In the genomic region with DNA sequence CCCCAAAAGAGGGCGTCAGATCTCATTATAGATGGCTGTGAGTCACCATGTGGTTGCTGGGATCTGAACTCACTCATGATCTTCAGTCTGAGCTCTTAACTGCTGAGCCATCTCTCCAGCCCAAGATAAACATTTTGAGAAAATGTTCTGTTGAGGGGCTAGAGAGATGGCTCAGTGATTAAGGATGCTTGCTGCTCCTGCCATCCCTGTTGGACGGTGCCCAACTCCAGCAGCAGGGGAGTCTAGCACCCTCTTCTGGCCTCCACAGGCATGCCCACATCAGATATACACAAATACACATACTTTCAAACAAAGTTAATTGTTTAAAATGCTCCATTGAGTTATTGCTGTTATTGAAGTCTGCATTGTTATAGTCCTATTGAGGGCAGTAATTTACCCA, we compare ENCODE assay signal across 9 mouse cellular contexts. TPM values are rescaled to one million over a fixed set of nuclear protein-coding genes. Genes with fewer than 3 reads are reported as not detected.
A peak's percentile ranks its signal among the peaks of the same experiment; 100 is the strongest.
DNase-seq lines count a peak whose midpoint lies in the region; ATAC-seq and TF ChIP-seq lines count a peak whose summit lies in the region.
"Had no signal": no experiment of that assay in that cellular context is flagged by ENCODE, and none has a peak within 500 bp of the region (broad histone marks: within the 10 kb centered on the region; RNA-seq: fewer than 3 reads in every experiment).

No protein-coding gene starts in this region.

- no peaks in the 10 kb centered on the region for H3K36me3 ChIP-seq in forebrain, embryonic 14.5 days (ENCODE audit: control insufficient read depth, insufficient read depth, low read length)
- no peaks in the 10 kb centered on the region for H3K36me3 ChIP-seq in forebrain, embryonic 12.5 days (replicated peaks)
- H3K36me3 ChIP-seq in liver, adult 2 months (ENCODE audit: control insufficient read depth, insufficient read depth, low read length), result no peaks in the 10 kb centered on the region
- H3K36me3 ChIP-seq in liver, embryonic 12.5 days, result no peaks in the 10 kb centered on the region
- H3K36me3 ChIP-seq in ES-E14 (ENCODE audit: control insufficient read depth, insufficient read depth, low read length, poor library complexity, severe bottlenecking), result peaks cover 6% of the 10 kb centered on the region; the same call in 1 of the 2 replicates
- no peaks in the 10 kb centered on the region for H3K36me3 ChIP-seq in lung, postnatal 0 days (ENCODE audit: insufficient read depth, low read length)
- no peaks in the 10 kb centered on the region for H3K36me3 ChIP-seq in midbrain, embryonic 14.5 days (ENCODE audit: control insufficient read depth, insufficient read depth, low read length)
- H3K36me3 ChIP-seq: hindbrain, embryonic 15.5 days had no signal

- no peak for TF ChIP-seq EP300 in lung, postnatal 0 days (IDR thresholded peaks at IDR 0.05)

- no peaks in the 10 kb centered on the region for H3K27me3 ChIP-seq in forebrain, embryonic 14.5 days (replicated peaks; ENCODE audit: control insufficient read depth, insufficient read depth, low read length)
- no peaks in the 10 kb centered on the region for H3K27me3 ChIP-seq in forebrain, embryonic 12.5 days
- H3K27me3 ChIP-seq in liver, adult 2 months (ENCODE audit: control insufficient read depth, insufficient read depth, low read length), result no peaks in the 10 kb centered on the region
- H3K27me3 ChIP-seq in liver, embryonic 12.5 days (replicated peaks), result peaks cover 15% of the 10 kb centered on the region
- no peaks in the 10 kb centered on the region for H3K27me3 ChIP-seq in lung, postnatal 0 days (replicated peaks; ENCODE audit: insufficient read depth, low read length)
- H3K27me3 ChIP-seq in midbrain, embryonic 14.5 days (ENCODE audit: control insufficient read depth, insufficient read depth, low read length), result no peaks in the 10 kb centered on the region
- H3K27me3 ChIP-seq: hindbrain, embryonic 15.5 days had no signal

- DNase-seq in forebrain, embryonic 14.5 days (ENCODE audit: low spot score), result peak; percentile 23
- DNase-seq in liver, adult 2 months (ENCODE audit: extremely low read depth, low read depth, low spot score), result peak; percentile 45
- no peak for DNase-seq in ES-E14 (ENCODE audit: low read depth, low spot score)
- peak; percentile 43 for DNase-seq in lung, postnatal 0 days (ENCODE audit: low spot score)
- no peak for DNase-seq in midbrain, embryonic 14.5 days

- TF ChIP-seq POLR2A in liver, adult 2 months (IDR thresholded peaks at IDR 0.05; ENCODE audit: extremely low read depth, insufficient read depth, low read length), result no peak

- peak; percentile 89 for TF ChIP-seq CTCF in liver, adult 2 months (IDR thresholded peaks at IDR 0.05; ENCODE audit: low read depth, low read length)
- peak; percentile 71 for TF ChIP-seq CTCF in lung, postnatal 0 days (IDR thresholded peaks at IDR 0.05)

- H3K9ac ChIP-seq in forebrain, embryonic 14.5 days (ENCODE audit: low read length), result no peak overlapping the region
- H3K9ac ChIP-seq in forebrain, embryonic 12.5 days, result no peak overlapping the region
- H3K9ac ChIP-seq in liver, adult 2 months (ENCODE audit: low read depth, low read length), result no peak overlapping the region
- H3K9ac ChIP-seq in liver, embryonic 12.5 days, result no peak overlapping the region
- no peak overlapping the region for H3K9ac ChIP-seq in ES-E14 (ENCODE audit: insufficient read depth, low read depth, low read length, poor library complexity, severe bottlenecking)
- no peak overlapping the region for H3K9ac ChIP-seq in lung, postnatal 0 days (replicated peaks; ENCODE audit: low read depth)
- no peak overlapping the region for H3K9ac ChIP-seq in midbrain, embryonic 14.5 days (replicated peaks; ENCODE audit: low read length)
- H3K9ac ChIP-seq: hindbrain, embryonic 15.5 days had no signal

- WGBS in forebrain, embryonic 14.5 days, result 72% methylated on average over 2 of the region's 2 CpGs
- 76% methylated on average over 2 of the region's 2 CpGs for WGBS in forebrain, embryonic 12.5 days
- 73% methylated on average over 2 of the region's 2 CpGs for WGBS in liver, adult 2 months
- 43% methylated on average over 2 of the region's 2 CpGs for WGBS in liver, embryonic 12.5 days (ENCODE audit: insufficient replicate concordance)
- 44% methylated on average over 2 of the region's 2 CpGs for WGBS in lung, postnatal 0 days
- WGBS in midbrain, embryonic 14.5 days, result 65% methylated on average over 2 of the region's 2 CpGs

- no peaks in the 10 kb centered on the region for H3K9me3 ChIP-seq in forebrain, embryonic 14.5 days (replicated peaks; ENCODE audit: control insufficient read depth, low read length)
- H3K9me3 ChIP-seq in forebrain, embryonic 12.5 days, result no peaks in the 10 kb centered on the region
- no peaks in the 10 kb centered on the region for H3K9me3 ChIP-seq in liver, embryonic 12.5 days (replicated peaks)
- no peaks in the 10 kb centered on the region for H3K9me3 ChIP-seq in ES-E14 (ENCODE audit: control insufficient read depth, insufficient read depth, low read depth, low read length)
- no peaks in the 10 kb centered on the region for H3K9me3 ChIP-seq in lung, postnatal 0 days (ENCODE audit: low read length)
- no peaks in the 10 kb centered on the region for H3K9me3 ChIP-seq in midbrain, embryonic 14.5 days (ENCODE audit: control insufficient read depth, low read length)
- H3K9me3 ChIP-seq: hindbrain, embryonic 15.5 days had no signal

- no peak overlapping the region for H3K27ac ChIP-seq in forebrain, embryonic 14.5 days (ENCODE audit: low read depth, low read length)
- no peak overlapping the region for H3K27ac ChIP-seq in forebrain, embryonic 12.5 days
- H3K27ac ChIP-seq in liver, adult 2 months (replicated peaks; ENCODE audit: insufficient read depth, low read depth, low read length), result no peak overlapping the region
- H3K27ac ChIP-seq in liver, embryonic 12.5 days, result no peak overlapping the region
- H3K27ac ChIP-seq in ES-E14 (ENCODE audit: insufficient read depth, low read depth, low read length, poor library complexity, severe bottlenecking), result no peak overlapping the region
- no peak overlapping the region for H3K27ac ChIP-seq in lung, postnatal 0 days (ENCODE audit: low read length)
- H3K27ac ChIP-seq in midbrain, embryonic 14.5 days (replicated peaks; ENCODE audit: low read depth, low read length), result no peak overlapping the region
- H3K27ac ChIP-seq: hindbrain, embryonic 15.5 days had no signal

- H3K4me1 ChIP-seq in forebrain, embryonic 14.5 days (ENCODE audit: control insufficient read depth, insufficient read depth, low read length), result no peaks in the 10 kb centered on the region
- H3K4me1 ChIP-seq in forebrain, embryonic 12.5 days, result no peaks in the 10 kb centered on the region
- H3K4me1 ChIP-seq in liver, adult 2 months (ENCODE audit: control insufficient read depth, insufficient read depth, low read length), result peaks cover 10% of the 10 kb centered on the region
- no peaks in the 10 kb centered on the region for H3K4me1 ChIP-seq in liver, embryonic 12.5 days
- peaks cover 2 to 4% of the 10 kb centered on the region in 2 experiments; a peak in 2 of 4 replicates for H3K4me1 ChIP-seq in ES-E14 (ENCODE audit: control insufficient read depth in 2 of 2, insufficient read depth in 2 of 2, low read length in 2 of 2, poor library complexity in 1 of 2)
- H3K4me1 ChIP-seq in lung, postnatal 0 days (ENCODE audit: insufficient read depth, low read depth, low read length), result no peaks in the 10 kb centered on the region
- H3K4me1 ChIP-seq in midbrain, embryonic 14.5 days (ENCODE audit: control insufficient read depth, insufficient read depth, low read length), result no peaks in the 10 kb centered on the region
- H3K4me1 ChIP-seq: hindbrain, embryonic 15.5 days had no signal

- H3K79me2 ChIP-seq in liver, adult 2 months (ENCODE audit: control insufficient read depth, insufficient read depth, low read length), result no peaks in the 10 kb centered on the region

- no peak for ATAC-seq in forebrain, embryonic 14.5 days
- no peak for ATAC-seq in forebrain, embryonic 12.5 days (ENCODE audit: low FRiP score)
- no peak for ATAC-seq in liver, embryonic 12.5 days
- no peak for ATAC-seq in lung, postnatal 0 days
- ATAC-seq in activated CD4-positive, CD25-positive, alpha-beta regulatory T cell, adult 4 months, result no peak
- no peak for ATAC-seq in midbrain, embryonic 14.5 days (ENCODE audit: low FRiP score, low TSS enrichment)

- in situ Hi-C loops in ES-E14 (cut with MboI; ENCODE audit: low sequenced_read_pairs in 2 of 2, unreplicated experiment in 2 of 2), result no loop called here

- no peak overlapping the region for H3K4me2 ChIP-seq in forebrain, embryonic 14.5 days (ENCODE audit: low read length)
- no peak overlapping the region for H3K4me2 ChIP-seq in forebrain, embryonic 12.5 days
- no peak overlapping the region for H3K4me2 ChIP-seq in liver, embryonic 12.5 days
- H3K4me2 ChIP-seq in lung, postnatal 0 days (replicated peaks; ENCODE audit: low read depth, low read length), result no peak overlapping the region
- H3K4me2 ChIP-seq in midbrain, embryonic 14.5 days (ENCODE audit: low read length), result no peak overlapping the region
- H3K4me2 ChIP-seq: hindbrain, embryonic 15.5 days had no signal

- no peak overlapping the region for H3K4me3 ChIP-seq in forebrain, embryonic 14.5 days (ENCODE audit: low read depth, low read length)
- H3K4me3 ChIP-seq in forebrain, embryonic 12.5 days (replicated peaks), result no peak overlapping the region
- H3K4me3 ChIP-seq in liver, adult 2 months (ENCODE audit: insufficient read depth, low read depth, low read length), result no peak overlapping the region
- H3K4me3 ChIP-seq in liver, embryonic 12.5 days, result no peak overlapping the region
- H3K4me3 ChIP-seq in ES-E14 (ENCODE audit: insufficient read depth in 1 of 2, low read depth in 1 of 2, low read length in 2 of 2, poor library complexity in 1 of 2, severe bottlenecking in 1 of 2), result no peak overlapping the region
- H3K4me3 ChIP-seq in lung, postnatal 0 days (ENCODE audit: low read depth, low read length), result no peak overlapping the region
- H3K4me3 ChIP-seq in midbrain, embryonic 14.5 days (replicated peaks; ENCODE audit: low read depth, low read length), result no peak overlapping the region
- H3K4me3 ChIP-seq: hindbrain, embryonic 15.5 days had no signal

TF ChIP-seq in ES-E14, 5 proteins besides CTCF, POLR2A, EP300 and RAD21 (continues in another document):
- TF ChIP-seq HCFC1 (IDR thresholded peaks at IDR 0.05; ENCODE audit: borderline replicate concordance, insufficient read depth, low read length), result no peak
- TF ChIP-seq ZNF384 (IDR thresholded peaks at IDR 0.05; ENCODE audit: low read depth, low read length), result no peak

RNA-seq across cellular contexts. Expression of a gene that starts 19.8 kb away (rescaled TPM):
- 14.6 and 14.9 TPM in 2 replicates for polyA plus RNA-seq in forebrain, embryonic 14.5 days (2014; fragmentation: Nextera tagmentation; extraction: Ambion mirVana)
- 6.2 and 6.3 TPM in 2 replicates for polyA plus RNA-seq in forebrain, embryonic 12.5 days (2016; fragmentation: Nextera tagmentation; extraction: Ambion mirVana)
- 21.0 and 21.3 TPM in 2 replicates for total RNA-seq in liver, adult 2 months (2014; rRNA removed)
- polyA plus RNA-seq in liver, adult 2 months (2012; rRNA removed), result 6.5 and 6.7 TPM in 2 replicates
- polyA plus RNA-seq in liver, embryonic 12.5 days (2016; fragmentation: Nextera tagmentation; extraction: Ambion mirVana), result 4.2 and 4.3 TPM in 2 replicates
- 65.6 and 76.2 TPM in 2 replicates for total RNA-seq in ES-E14 (2012; rRNA removed)
- polyA plus RNA-seq in lung, postnatal 0 days (2015; fragmentation: Nextera tagmentation; extraction: Ambion mirVana), result 6.7 and 7.5 TPM in 2 replicates
- 100 to 1,000 TPM; 121 to 125 TPM for polyA plus RNA-seq in activated CD4-positive, CD25-positive, alpha-beta regulatory T cell, adult 4 months (2017; shearing (Covaris generic))
- 5.9 and 6.1 TPM in 2 replicates for polyA plus RNA-seq in midbrain, embryonic 14.5 days (2014; fragmentation: Nextera tagmentation; extraction: Ambion mirVana)

Comparison
In these comparisons a context has a peak if more than half of its experiments do, and no peak if none do; other contexts are left out.
1. DNase-seq: peak in forebrain, embryonic 14.5 days (single experiment), liver, adult 2 months (single experiment) and lung, postnatal 0 days (single experiment); none in ES-E14 (single experiment) and midbrain, embryonic 14.5 days (single experiment).